Mouse (Mus musculus) left cerebral cortex, postnatal 36 days (tissue): ENCODE data around the gene Nrarp. TPM values are rescaled to one million over a fixed set of nuclear protein-coding genes. Genes with fewer than 3 reads are reported as not detected.
A peak's percentile ranks its signal among the peaks of the same experiment; 100 is the strongest.

Experiments used
- DNase-seq, 2 experiments: peaks; one replicate each; pipeline ENCODE4 v3.0.0; 2021 to 2022; ENCODE audit warnings: low spot score in 2 of 2, mixed read lengths in 1 of 2
- intact Hi-C: fragments of 180-260 bp; cut with DNase I; formaldehyde crosslinking; loops from one replicate; pipeline ENCODE4 v1.15.1; 2025
- total RNA-seq, 2 experiments: library from RNA; stranded (reverse); gene quantifications; 2 replicates each; pipeline ENCODE4 v1.2.3; 2021

The Nrarp gene
- total RNA-seq, 2 experiments from 2014 or later, result 19.7 to 30.7 TPM

GRCm38 (mm10) chr2:25194006-25194405 lies 13.4 kb downstream of the Nrarp start:
- intact Hi-C loops, result loop anchor here (2.0 to 5.0 kb wide), 2 partner anchors 33 to 61 kb away; partner anchors contain the start of gene Tmem203
- DNase-seq, result no peak

GRCm38 (mm10) chr2:25194486-25195171 lies 14.1 kb downstream of the Nrarp start:
- intact Hi-C loops, result loop anchor here (2.0 to 5.0 kb wide), 2 partner anchors 33 to 60 kb away; partner anchors contain the start of gene Tmem203
- DNase-seq, result no peak

- intact Hi-C loops, result loop anchor here (2.0 kb wide), 1 partner anchor 59 kb away; the partner anchor contains the start of gene Tmem203
- no peak for DNase-seq
Observed at GRCm38 (mm10) chr2:25195211-25196156, 14.9 kb downstream of the Nrarp start.

DNA sequence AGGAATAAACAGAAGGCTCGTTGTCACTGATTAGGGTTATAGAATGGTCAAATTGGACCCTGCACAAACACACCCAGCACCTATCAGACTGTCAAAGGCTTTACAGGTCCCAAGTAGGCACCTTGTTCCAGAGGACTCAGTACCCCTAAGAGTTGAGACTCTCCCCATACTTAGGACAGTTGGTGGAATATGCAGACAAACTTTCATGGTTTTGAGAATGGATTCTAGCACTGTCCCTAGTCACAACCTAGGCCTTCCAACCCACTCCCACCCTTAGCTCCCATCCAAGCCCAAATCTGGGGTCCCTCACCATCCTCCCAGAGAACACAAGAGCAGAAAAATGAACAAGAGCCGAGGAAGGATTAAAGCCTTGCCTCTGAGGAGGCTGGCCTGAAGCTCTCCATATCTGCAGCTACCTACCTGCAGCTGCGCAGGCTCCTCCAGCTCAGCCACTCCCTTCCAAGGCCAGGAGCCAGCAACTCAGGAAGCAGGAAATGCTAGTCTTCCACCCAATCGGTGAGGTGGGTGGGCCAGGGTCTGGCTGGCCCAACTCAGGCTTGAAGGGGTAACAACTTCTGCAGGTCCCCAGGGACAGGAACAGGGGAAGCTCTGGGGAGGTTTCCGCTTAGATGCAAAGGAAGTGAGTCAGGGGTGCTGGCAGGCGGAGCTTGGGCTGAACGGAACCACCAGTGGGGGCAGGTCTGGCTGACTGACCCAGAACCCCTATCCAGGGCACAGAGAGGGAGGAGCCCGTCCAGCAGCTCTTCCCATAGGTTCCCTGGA lies 15.8 kb downstream of the Nrarp start, which contains the start of gene Tor4a:
Gene Tor4a, minus strand, starts transcription at position 715 of the 783 bp plus-strand sequence.
- intact Hi-C loops, result no loop called here

GRCm38 (mm10) chr2:25197191-25197590 lies 16.6 kb downstream of the Nrarp start:
- intact Hi-C loops, result no loop called here
- DNase-seq, result no peak

More for the DNA sequence above, 15.8 kb downstream of the Nrarp start, which contains the start of gene Tor4a:
- DNase-seq, result no peak

GRCm38 (mm10) chr2:25197946-25198345 lies 17.4 kb downstream of the Nrarp start:
- intact Hi-C loops, result no loop called here
- DNase-seq, result no peak

DNA sequence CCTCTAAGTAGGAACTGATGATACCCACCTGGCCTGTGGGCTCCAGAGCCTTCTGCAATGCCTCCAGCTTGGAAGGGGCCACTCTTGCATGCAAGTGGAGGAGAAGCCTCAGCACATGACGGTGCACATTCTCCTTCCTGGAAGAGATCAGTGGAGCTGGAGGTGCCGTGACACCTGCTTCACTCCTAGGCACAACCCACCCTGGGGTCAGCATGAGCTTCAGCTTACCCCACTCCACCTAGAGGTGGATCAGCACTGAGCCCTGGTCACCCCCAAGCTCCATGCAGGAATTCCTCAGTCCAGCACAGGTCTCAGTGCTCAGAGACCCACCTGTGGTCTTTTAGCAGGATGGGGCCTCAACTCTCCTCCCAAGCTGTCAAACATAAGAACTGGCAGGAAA lies 20.1 kb downstream of the Nrarp start:
- intact Hi-C loops, result no loop called here
- no peak for DNase-seq

DNA sequence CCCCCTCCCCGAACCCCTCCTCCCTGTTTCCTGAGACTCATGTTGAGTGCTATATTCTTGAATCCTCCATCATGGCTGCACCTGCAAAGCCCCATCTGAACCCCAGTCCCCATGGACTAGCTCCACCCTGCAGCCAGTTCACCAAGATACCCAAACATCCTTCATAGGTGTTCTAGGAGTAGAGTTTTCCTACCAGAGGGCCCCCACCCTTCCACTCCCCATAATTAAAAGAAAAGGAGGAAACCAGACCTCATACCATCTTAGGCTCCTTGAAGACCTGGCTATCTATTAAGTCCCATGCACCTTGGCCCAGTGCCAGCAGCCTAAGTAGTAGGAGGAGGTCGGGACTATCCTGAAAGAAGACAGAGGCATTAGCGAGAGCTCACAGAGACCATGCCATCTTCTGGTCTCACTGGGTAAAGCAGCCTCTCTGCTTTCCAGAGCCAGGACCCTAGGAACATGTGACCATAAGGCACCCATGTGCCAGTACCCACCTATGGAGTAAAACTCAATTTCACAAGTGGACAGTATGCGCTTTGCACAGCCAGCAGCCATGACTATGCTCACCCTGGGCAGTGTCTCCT lies 23.2 kb downstream of the Nrarp start:
- intact Hi-C loops, result no loop called here
- no peak for DNase-seq

GRCm38 (mm10) chr2:25207593-25207992 lies 27.0 kb downstream of the Nrarp start:
- intact Hi-C loops, result no loop called here
- no peak for DNase-seq

GRCm38 (mm10) chr2:25210686-25211085 lies 30.1 kb downstream of the Nrarp start:
- intact Hi-C loops, result no loop called here
- DNase-seq, result no peak

GRCm38 (mm10) chr2:25211121-25211670 lies 30.6 kb downstream of the Nrarp start, which contains the start of gene Nelfb:
TSS of gene Nelfb (minus strand) at chr2:25211489.
- intact Hi-C loops, result no loop called here

GRCm38 (mm10) chr2:25213266-25213865 lies 32.8 kb downstream of the Nrarp start:
- no peak for DNase-seq
- intact Hi-C loops, result no loop called here

More at GRCm38 (mm10) chr2:25211121-25211670, 30.6 kb downstream of the Nrarp start, which contains the start of gene Nelfb:
- DNase-seq, result peak; percentile 85 to 87

DNA sequence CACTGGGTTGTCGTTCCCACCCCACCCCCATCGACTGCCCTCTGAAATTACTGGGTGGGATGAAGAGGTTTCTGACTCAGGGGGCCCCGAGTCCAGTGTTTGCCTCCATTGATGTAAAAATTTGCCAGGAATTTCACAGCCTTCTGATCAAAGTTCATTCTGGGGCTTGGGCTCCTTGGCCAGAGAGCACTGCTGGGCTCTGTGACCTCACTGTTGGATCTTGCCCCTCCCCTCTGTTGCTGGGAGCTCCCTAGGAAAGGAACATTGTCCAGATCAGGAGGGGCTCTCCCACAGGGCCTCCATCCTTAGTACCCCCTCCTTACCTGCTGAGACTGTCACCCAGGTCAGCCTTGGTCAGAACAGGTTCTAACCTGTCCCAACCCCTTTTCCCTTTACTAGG lies 33.9 kb downstream of the Nrarp start, which contains the start of gene Stpg3:
Gene Stpg3, minus strand, starts transcription at position 194 of the 400 bp plus-strand sequence.
- no peak for DNase-seq
- intact Hi-C loops, result no loop called here

DNA sequence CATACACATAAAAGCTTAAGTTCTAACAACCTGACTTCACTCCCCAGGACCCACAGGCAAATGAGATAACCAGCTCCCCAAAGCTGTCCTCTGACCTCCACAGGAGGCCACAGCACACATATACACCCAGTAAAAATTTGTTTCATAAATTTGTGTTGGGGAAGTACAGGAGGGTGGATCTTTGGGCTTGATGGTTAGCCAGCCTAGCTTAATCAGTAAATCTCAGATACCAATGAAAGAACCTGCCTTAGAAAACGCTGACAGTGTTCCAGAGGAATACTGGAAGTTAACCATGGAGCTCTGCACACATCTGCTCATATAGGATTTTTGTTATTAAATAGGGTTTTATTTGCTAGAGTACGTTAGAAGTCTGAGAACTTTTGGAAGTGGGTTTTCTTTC lies 37.1 kb downstream of the Nrarp start:
- intact Hi-C loops, result no loop called here
- DNase-seq, result no peak

GRCm38 (mm10) chr2:25218445-25218844 lies 37.9 kb downstream of the Nrarp start, which contains the start of gene Fam166a:
TSS of gene Fam166a (plus strand) at chr2:25218745.
- intact Hi-C loops, result no loop called here
- no peak for DNase-seq

- DNase-seq, result no peak
- intact Hi-C loops, result no loop called here
Observed at GRCm38 (mm10) chr2:25221331-25221772, 40.8 kb downstream of the Nrarp start.

DNA sequence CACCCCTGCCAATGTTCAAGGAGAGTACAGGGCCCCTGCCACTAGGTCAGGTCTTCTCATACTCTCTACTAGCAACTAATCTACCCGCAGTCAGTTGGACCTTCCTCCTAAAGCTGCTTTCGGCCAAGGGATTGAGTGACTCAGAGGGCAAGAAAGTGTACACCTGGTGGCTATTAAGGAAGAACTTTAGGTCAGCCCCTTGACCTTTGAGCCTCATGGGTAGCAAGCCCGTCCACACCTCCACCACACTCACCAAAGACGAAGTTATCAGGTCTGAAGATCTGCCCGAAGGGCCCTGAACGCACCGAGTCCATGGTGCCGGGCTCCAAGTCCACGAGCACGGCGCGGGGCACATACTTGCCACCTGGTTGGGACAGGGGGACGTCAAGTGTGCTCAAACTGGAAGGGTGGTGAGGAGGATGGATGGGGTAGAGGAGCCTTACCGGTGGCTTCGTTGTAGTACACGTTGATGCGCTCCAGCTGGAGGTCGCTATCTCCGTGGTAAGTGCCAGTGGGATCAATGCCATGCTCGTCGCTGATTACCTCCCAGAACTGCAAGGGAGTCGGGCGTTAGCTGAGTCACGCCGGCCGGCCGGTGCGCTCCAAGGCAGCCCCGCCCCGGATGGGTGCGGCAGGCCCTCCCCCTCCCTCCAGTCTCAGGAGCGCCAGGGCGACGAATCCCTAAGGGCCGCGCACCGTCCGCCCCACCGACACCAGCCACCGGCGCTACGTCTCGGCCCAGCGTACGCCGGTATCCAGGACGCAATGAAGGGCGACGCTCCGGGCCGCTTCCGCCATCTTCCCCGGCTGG lies 43.3 kb downstream of the Nrarp start:
- peak; percentile 77 to 83 for DNase-seq
- intact Hi-C loops, result loop anchor here (2.0 kb wide), 1 partner anchor 39 kb away; the partner anchor contains the start of gene Tprn
